Comparison of ENCODE assay signal across 9 mouse cellular contexts in genomic region chr12:111769306-111769705, GRCm38 (mm10). TPM values are rescaled to one million over a fixed set of nuclear protein-coding genes. Genes with fewer than 3 reads are reported as not detected.
A peak's percentile ranks its signal among the peaks of the same experiment; 100 is the strongest.
DNase-seq lines count a peak whose midpoint lies in the region; ATAC-seq lines count a peak whose summit lies in the region.
"Had no signal": no experiment of that assay in that cellular context is flagged by ENCODE, and none has a peak within 500 bp of the region (broad histone marks: within the 10 kb centered on the region; RNA-seq: fewer than 3 reads in every experiment).

No protein-coding gene starts in this region.

- peaks cover 35% of the 10 kb centered on the region for H3K4me1 ChIP-seq in heart, embryonic 10.5 days
- peaks cover 23% of the 10 kb centered on the region for H3K4me1 ChIP-seq in embryonic facial prominence, embryonic 13.5 days
- peaks cover 34% of the 10 kb centered on the region for H3K4me1 ChIP-seq in liver, embryonic 13.5 days (replicated peaks)

- H3K27me3 ChIP-seq in heart, embryonic 10.5 days (ENCODE audit: insufficient read depth, poor library complexity, severe bottlenecking): no peaks in the 10 kb centered on the region
- H3K27me3 ChIP-seq in embryonic facial prominence, embryonic 13.5 days: no peaks in the 10 kb centered on the region
- no peaks in the 10 kb centered on the region for H3K27me3 ChIP-seq in liver, embryonic 13.5 days

- no peak overlapping the region for H3K9ac ChIP-seq in embryonic facial prominence, embryonic 13.5 days
- H3K9ac ChIP-seq in liver, embryonic 13.5 days: no peak overlapping the region

- no peak for ATAC-seq in embryonic facial prominence, embryonic 13.5 days (ENCODE audit: insufficient number of reproducible peaks, insufficient read depth, low FRiP score, low TSS enrichment, low read depth)
- ATAC-seq in liver, embryonic 13.5 days (ENCODE audit: low read depth): 0 out of 2 replicates have a peak, but pooled peaks have one; percentile 26

- no peak overlapping the region for H3K4me2 ChIP-seq in embryonic facial prominence, embryonic 13.5 days
- H3K4me2 ChIP-seq in liver, embryonic 13.5 days: no peak overlapping the region

- H3K36me3 ChIP-seq in heart, embryonic 10.5 days: peaks cover 31% of the 10 kb centered on the region
- peaks cover 31% of the 10 kb centered on the region for H3K36me3 ChIP-seq in embryonic facial prominence, embryonic 13.5 days
- peaks cover 47% of the 10 kb centered on the region for H3K36me3 ChIP-seq in liver, embryonic 13.5 days

- peak; percentile 96 for DNase-seq in heart, adult 11 months
- no peak for DNase-seq in heart, embryonic 10.5 days (ENCODE audit: low spot score)
- DNase-seq in Muller cell, postnatal 12 days (ENCODE audit: inconsistent ontology term): peak; percentile 44
- peak; percentile 78 for DNase-seq in heart, postnatal 4 days
- DNase-seq in liver, embryonic 13.5 days: no peak
- DNase-seq in right cerebral cortex, postnatal 14 days: peak; percentile 65
- no peak for DNase-seq in embryo, embryonic 10.5 days (ENCODE audit: low spot score)

- H3K9me3 ChIP-seq in heart, embryonic 10.5 days: no peaks in the 10 kb centered on the region
- no peaks in the 10 kb centered on the region for H3K9me3 ChIP-seq in embryonic facial prominence, embryonic 13.5 days
- no peaks in the 10 kb centered on the region for H3K9me3 ChIP-seq in liver, embryonic 13.5 days (replicated peaks)
- H3K9me3 ChIP-seq: G1E had no signal

- H3K27ac ChIP-seq in heart, embryonic 10.5 days: no peak overlapping the region
- H3K27ac ChIP-seq in embryonic facial prominence, embryonic 13.5 days: peak overlapping the region; percentile 74
- H3K27ac ChIP-seq in liver, embryonic 13.5 days: no peak overlapping the region

- H3K4me3 ChIP-seq in heart, embryonic 10.5 days: no peak overlapping the region
- no peak overlapping the region for H3K4me3 ChIP-seq in embryonic facial prominence, embryonic 13.5 days
- H3K4me3 ChIP-seq in liver, embryonic 13.5 days (replicated peaks): no peak overlapping the region

- WGBS in heart, embryonic 10.5 days: 32% methylated on average over 10 of the region's 10 CpGs
- WGBS in embryonic facial prominence, embryonic 13.5 days: 30% methylated on average over 10 of the region's 10 CpGs
- 50% methylated on average over 10 of the region's 10 CpGs for WGBS in liver, embryonic 13.5 days (ENCODE audit: insufficient replicate concordance)

RNA-seq across cellular contexts. Expression of gene Klc1, which starts 10.7 kb away (rescaled TPM):
- 109 and 116 TPM in 2 replicates for polyA plus RNA-seq in heart, embryonic 10.5 days (2016; fragmentation: Nextera tagmentation; extraction: Ambion mirVana)
- 113 and 122 TPM in 2 replicates for polyA plus RNA-seq in embryonic facial prominence, embryonic 13.5 days (2015; fragmentation: Nextera tagmentation; extraction: Ambion mirVana)
- 100 to 1,000 TPM; 159 to 169 TPM for total RNA-seq in heart, postnatal 4 days (2021)
- polyA plus RNA-seq in liver, embryonic 13.5 days (2015; fragmentation: Nextera tagmentation; extraction: Ambion mirVana): 22.5 and 24.0 TPM in 2 replicates

RNA-seq across cellular contexts. Expression of gene Xrcc3, which starts 44.4 kb away (rescaled TPM):
- 10.5 and 13.8 TPM in 2 replicates for polyA plus RNA-seq in heart, embryonic 10.5 days (2016; fragmentation: Nextera tagmentation; extraction: Ambion mirVana)
- 8.4 and 9.3 TPM in 2 replicates for polyA plus RNA-seq in embryonic facial prominence, embryonic 13.5 days (2015; fragmentation: Nextera tagmentation; extraction: Ambion mirVana)
- 1 to 10 TPM; 4.8 to 5.5 TPM for total RNA-seq in heart, postnatal 4 days (2021)
- polyA plus RNA-seq in liver, embryonic 13.5 days (2015; fragmentation: Nextera tagmentation; extraction: Ambion mirVana): 3.9 and 5.1 TPM in 2 replicates

RNA-seq across cellular contexts. Expression of gene Zfyve21, which starts 44.7 kb away (rescaled TPM):
- polyA plus RNA-seq in heart, embryonic 10.5 days (2016; fragmentation: Nextera tagmentation; extraction: Ambion mirVana): 104 and 109 TPM in 2 replicates
- polyA plus RNA-seq in embryonic facial prominence, embryonic 13.5 days (2015; fragmentation: Nextera tagmentation; extraction: Ambion mirVana): 105 and 113 TPM in 2 replicates
- 10 to 100 TPM; 36.2 to 38.7 TPM for total RNA-seq in heart, postnatal 4 days (2021)
- polyA plus RNA-seq in liver, embryonic 13.5 days (2015; fragmentation: Nextera tagmentation; extraction: Ambion mirVana): 53.3 and 54.7 TPM in 2 replicates

RNA-seq across cellular contexts. Expression of gene Apopt1, which starts 56.2 kb away (rescaled TPM):
- 53.3 and 55.2 TPM in 2 replicates for polyA plus RNA-seq in heart, embryonic 10.5 days (2016; fragmentation: Nextera tagmentation; extraction: Ambion mirVana)
- 57.1 and 66.0 TPM in 2 replicates for polyA plus RNA-seq in embryonic facial prominence, embryonic 13.5 days (2015; fragmentation: Nextera tagmentation; extraction: Ambion mirVana)
- total RNA-seq in heart, postnatal 4 days (2021): 10 to 100 TPM; 40.0 to 42.1 TPM
- 28.8 and 30.6 TPM in 2 replicates for polyA plus RNA-seq in liver, embryonic 13.5 days (2015; fragmentation: Nextera tagmentation; extraction: Ambion mirVana)

RNA-seq across cellular contexts. Expression of gene Bag5, which starts 56.2 kb away (rescaled TPM):
- 43.7 and 47.7 TPM in 2 replicates for polyA plus RNA-seq in heart, embryonic 10.5 days (2016; fragmentation: Nextera tagmentation; extraction: Ambion mirVana)
- 64.5 and 67.3 TPM in 2 replicates for polyA plus RNA-seq in embryonic facial prominence, embryonic 13.5 days (2015; fragmentation: Nextera tagmentation; extraction: Ambion mirVana)
- 10 to 100 TPM; 29.3 to 32.6 TPM for total RNA-seq in heart, postnatal 4 days (2021)
- 22.4 and 23.1 TPM in 2 replicates for polyA plus RNA-seq in liver, embryonic 13.5 days (2015; fragmentation: Nextera tagmentation; extraction: Ambion mirVana)

Comparison
In these comparisons a context has a peak if more than half of its experiments do, and no peak if none do; other contexts are left out.
1. DNase-seq: peak in heart, adult 11 months (single experiment), Muller cell, postnatal 12 days (single experiment), heart, postnatal 4 days (single experiment) and right cerebral cortex, postnatal 14 days (single experiment); none in heart, embryonic 10.5 days (single experiment), liver, embryonic 13.5 days (single experiment) and embryo, embryonic 10.5 days (single experiment).